ENCODE assay signal across 8 mouse cellular contexts in the genomic region with DNA sequence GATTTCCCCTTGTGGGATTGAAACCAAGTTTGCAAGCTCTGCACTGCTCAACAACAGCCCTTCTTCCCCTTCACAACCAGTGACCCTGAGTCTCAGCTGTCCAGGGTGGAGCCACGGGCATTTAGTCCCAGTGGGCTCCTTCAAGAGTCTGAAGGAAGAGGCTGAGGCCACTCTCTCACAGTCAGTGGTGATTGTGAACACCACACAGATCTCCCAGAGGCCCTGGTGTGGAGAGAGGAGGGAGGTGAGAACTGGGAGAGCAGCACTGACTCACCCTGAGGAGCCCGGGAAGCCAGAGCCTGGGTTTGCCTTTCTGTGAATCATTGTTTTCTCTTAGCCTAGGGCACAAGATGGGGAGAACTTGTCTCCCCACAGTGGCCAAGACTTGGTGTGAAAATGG. TPM values are rescaled to one million over a fixed set of nuclear protein-coding genes. Genes with fewer than 3 reads are reported as not detected.
DNase-seq lines count a peak whose midpoint lies in the region; ATAC-seq lines count a peak whose summit lies in the region.

No protein-coding gene starts in this region.

- ATAC-seq in forebrain, embryonic 11.5 days (replicated peaks; ENCODE audit: low FRiP score): no peak
- ATAC-seq in intestine, embryonic 16.5 days: no peak

- H3K4me3 ChIP-seq in forebrain, embryonic 11.5 days (ENCODE audit: low read depth, low read length): peak overlapping the region; percentile 90; the same call in 1 of the 2 replicates
- no peak overlapping the region for H3K4me3 ChIP-seq in intestine, embryonic 16.5 days (ENCODE audit: low read length)

- peak overlapping the region; percentile 95 for H3K27ac ChIP-seq in forebrain, embryonic 11.5 days (ENCODE audit: low read depth, low read length)
- peak overlapping the region; percentile 14; the same call in 1 of the 2 replicates for H3K27ac ChIP-seq in intestine, embryonic 16.5 days (ENCODE audit: low read length)

- peaks cover 5% of the 10 kb centered on the region for H3K36me3 ChIP-seq in forebrain, embryonic 11.5 days (ENCODE audit: control insufficient read depth, insufficient read depth, low read length)
- peaks cover 2% of the 10 kb centered on the region; the same call in 1 of the 2 replicates for H3K36me3 ChIP-seq in intestine, embryonic 16.5 days (ENCODE audit: control insufficient read depth, insufficient read depth, low read length)

- H3K9me3 ChIP-seq in forebrain, embryonic 11.5 days (ENCODE audit: control insufficient read depth, low read length): no peaks in the 10 kb centered on the region
- no peaks in the 10 kb centered on the region for H3K9me3 ChIP-seq in intestine, embryonic 16.5 days (ENCODE audit: control insufficient read depth, low read length)

- 67% methylated on average over 2 of the region's 2 CpGs for WGBS in forebrain, embryonic 11.5 days
- WGBS in intestine, embryonic 16.5 days: 29% methylated on average over 2 of the region's 2 CpGs

- peak overlapping the region; percentile 93; the same call in 1 of the 2 replicates for H3K4me2 ChIP-seq in forebrain, embryonic 11.5 days (ENCODE audit: low read depth, low read length, severe bottlenecking)
- H3K4me2 ChIP-seq in intestine, embryonic 16.5 days (ENCODE audit: low read depth, low read length): peak overlapping the region; percentile 85

- peaks cover 14% of the 10 kb centered on the region for H3K4me1 ChIP-seq in forebrain, embryonic 11.5 days (replicated peaks; ENCODE audit: control insufficient read depth, insufficient read depth, low read length)
- peaks cover 41% of the 10 kb centered on the region for H3K4me1 ChIP-seq in intestine, embryonic 16.5 days (ENCODE audit: control insufficient read depth, insufficient read depth, low read length)

- peak; percentile 52 for DNase-seq in gastrocnemius, adult 18-20 months (ENCODE audit: low spot score)
- no peak for DNase-seq in gastrocnemius, postnatal 10 days
- peak; percentile 93 for DNase-seq in 3T3-L1 (ENCODE audit: low read depth, low spot score)
- no peak for DNase-seq in forebrain, embryonic 11.5 days (ENCODE audit: low spot score)
- peak; percentile 59 for DNase-seq in skeletal muscle tissue, adult 2 months (ENCODE audit: low read depth, low spot score)
- DNase-seq in right cerebral cortex, adult 18-20 months: no peak
- DNase-seq in layer of hippocampus, postnatal 36 days: no peak

- H3K9ac ChIP-seq in forebrain, embryonic 11.5 days (ENCODE audit: low read length): peak overlapping the region; percentile 97
- peak overlapping the region; percentile 95; the same call in 1 of the 2 replicates for H3K9ac ChIP-seq in intestine, embryonic 16.5 days (ENCODE audit: low read depth, low read length)

- H3K27me3 ChIP-seq in forebrain, embryonic 11.5 days (ENCODE audit: control insufficient read depth, insufficient read depth, low read length): no peaks in the 10 kb centered on the region
- no peaks in the 10 kb centered on the region for H3K27me3 ChIP-seq in intestine, embryonic 16.5 days (replicated peaks; ENCODE audit: control insufficient read depth, insufficient read depth, low read length)

RNA-seq across cellular contexts. Expression of a gene that starts 19.2 kb away (rescaled TPM):
- total RNA-seq in gastrocnemius, adult 18-20 months (2021): 10 to 100 TPM; 11.5 to 20.0 TPM
- 10 to 100 TPM; 58.2 to 97.6 TPM for total RNA-seq in gastrocnemius, postnatal 10 days (2021)
- polyA plus RNA-seq in forebrain, embryonic 11.5 days (2014; fragmentation: Nextera tagmentation; extraction: Ambion mirVana): 118 and 123 TPM in 2 replicates
- 41.5 and 43.7 TPM in 2 replicates for polyA plus RNA-seq in intestine, embryonic 16.5 days (2015; fragmentation: Nextera tagmentation; extraction: Ambion mirVana)
- total RNA-seq in layer of hippocampus, postnatal 36 days (2021): 100 to 1,000 TPM; 250 to 265 TPM

RNA-seq across cellular contexts. Expression of a gene that starts 28.0 kb away (rescaled TPM):
- not detected for total RNA-seq in gastrocnemius, adult 18-20 months (2021)
- total RNA-seq in gastrocnemius, postnatal 10 days (2021): not detected
- polyA plus RNA-seq in forebrain, embryonic 11.5 days (2014; fragmentation: Nextera tagmentation; extraction: Ambion mirVana): not detected in 2 replicates
- not detected in 2 replicates for polyA plus RNA-seq in intestine, embryonic 16.5 days (2015; fragmentation: Nextera tagmentation; extraction: Ambion mirVana)
- total RNA-seq in layer of hippocampus, postnatal 36 days (2021): not detected

RNA-seq across cellular contexts. Expression of a gene that starts 49.3 kb away (rescaled TPM):
- 10 to 100 TPM; 40.4 to 44.2 TPM for total RNA-seq in gastrocnemius, adult 18-20 months (2021)
- total RNA-seq in gastrocnemius, postnatal 10 days (2021): 100 to 1,000 TPM; 108 to 125 TPM
- polyA plus RNA-seq in forebrain, embryonic 11.5 days (2014; fragmentation: Nextera tagmentation; extraction: Ambion mirVana): 142 and 148 TPM in 2 replicates
- polyA plus RNA-seq in intestine, embryonic 16.5 days (2015; fragmentation: Nextera tagmentation; extraction: Ambion mirVana): 371 and 377 TPM in 2 replicates
- 10 to 100 TPM; 97.1 to 98.9 TPM for total RNA-seq in layer of hippocampus, postnatal 36 days (2021)

Comparison
In these comparisons a context has a peak if more than half of its experiments do, and no peak if none do; other contexts are left out.
1. DNase-seq: peak in gastrocnemius, adult 18-20 months (single experiment), 3T3-L1 (single experiment) and skeletal muscle tissue, adult 2 months (single experiment); none in gastrocnemius, postnatal 10 days (single experiment), forebrain, embryonic 11.5 days (single experiment), right cerebral cortex, adult 18-20 months (single experiment) and layer of hippocampus, postnatal 36 days (0 of 2).